Mouse (Mus musculus): Measurements from ENCODE around the gene Med9. TPM values are rescaled to one million over a fixed set of nuclear protein-coding genes. Genes with fewer than 3 reads are reported as not detected.

Gene Med9
- total RNA-seq, 2 experiments from 2014 or later = 15.3 to 17.9 TPM

- intact Hi-C loops (cut with DNase I) = no loop called here
Observed at GRCm38 (mm10) chr11:59977831-59978230, 29.8 kb downstream of the Med9 start.

GRCm38 (mm10) chr11:59989406-59989805, 41.4 kb downstream of the Med9 start:
- DNase-seq = no peak
- intact Hi-C loops (cut with DNase I) = no loop called here

More at GRCm38 (mm10) chr11:59977831-59978230, 29.8 kb downstream of the Med9 start:
- DNase-seq = no peak

GRCm38 (mm10) chr11:59991365-59991764, 43.4 kb downstream of the Med9 start:
- no peak for DNase-seq
- intact Hi-C loops (cut with DNase I) = no loop called here

- no peak for DNase-seq
- intact Hi-C loops (cut with DNase I) = no loop called here
Observed at GRCm38 (mm10) chr11:59994318-59994717, 46.3 kb downstream of the Med9 start.

- intact Hi-C loops (cut with DNase I) = no loop called here
- no peak for DNase-seq
Observed at GRCm38 (mm10) chr11:60001231-60001980, 53.4 kb downstream of the Med9 start.

GRCm38 (mm10) chr11:60003811-60004210, 55.8 kb downstream of the Med9 start:
- intact Hi-C loops (cut with DNase I) = no loop called here
- no peak for DNase-seq

- intact Hi-C loops (cut with DNase I) = no loop called here
- DNase-seq = no peak
Observed at GRCm38 (mm10) chr11:60004716-60005115, 56.7 kb downstream of the Med9 start.

- intact Hi-C loops (cut with DNase I) = no loop called here
- no peak for DNase-seq
Observed at GRCm38 (mm10) chr11:60005866-60006265, 57.9 kb downstream of the Med9 start.

- intact Hi-C loops (cut with DNase I) = no loop called here
- DNase-seq = no peak
Observed at GRCm38 (mm10) chr11:60009451-60009850, 61.4 kb downstream of the Med9 start.

- no peak for DNase-seq
Observed at GRCm38 (mm10) chr11:60011516-60011915, 63.5 kb downstream of the Med9 start.

More at GRCm38 (mm10) chr11:60011516-60011915, 63.5 kb downstream of the Med9 start:
- intact Hi-C loops (cut with DNase I) = no loop called here

Other genes starting within 250 kb of the Med9 start
- not detected for gene Pld6, start 160.6 kb upstream of the Med9 start, total RNA-seq (2021)
- gene Flcn, start 138.2 kb upstream of the Med9 start, total RNA-seq (2021) = 10 to 100 TPM; 41.9 to 43.6 TPM
- 10 to 100 TPM; 18.0 to 18.6 TPM for gene Nt5m, start 108.8 kb upstream of the Med9 start, total RNA-seq (2021)
- gene Cops3, start 108.4 kb upstream of the Med9 start, total RNA-seq (2021) = 10 to 100 TPM; 67.6 to 78.1 TPM
- 1 to 10 TPM; 1.3 to 2.1 TPM for gene Rasd1, start 16.7 kb downstream of the Med9 start, total RNA-seq (2021)
- 1 to 10 TPM; 4.7 to 5.7 TPM for gene Pemt, start 98.3 kb downstream of the Med9 start, total RNA-seq (2021)
- 10 to 100 TPM; 18.1 to 20.8 TPM for gene Rai1, start 156.8 kb downstream of the Med9 start, total RNA-seq (2021)